Mouse (Mus musculus): ENCODE data around the gene Cnnm4. TPM values are rescaled to one million over a fixed set of nuclear protein-coding genes. Genes with fewer than 3 reads are reported as not detected.

Gene Cnnm4
- polyA plus RNA-seq, 1 experiment = 21.6 TPM

DNA sequence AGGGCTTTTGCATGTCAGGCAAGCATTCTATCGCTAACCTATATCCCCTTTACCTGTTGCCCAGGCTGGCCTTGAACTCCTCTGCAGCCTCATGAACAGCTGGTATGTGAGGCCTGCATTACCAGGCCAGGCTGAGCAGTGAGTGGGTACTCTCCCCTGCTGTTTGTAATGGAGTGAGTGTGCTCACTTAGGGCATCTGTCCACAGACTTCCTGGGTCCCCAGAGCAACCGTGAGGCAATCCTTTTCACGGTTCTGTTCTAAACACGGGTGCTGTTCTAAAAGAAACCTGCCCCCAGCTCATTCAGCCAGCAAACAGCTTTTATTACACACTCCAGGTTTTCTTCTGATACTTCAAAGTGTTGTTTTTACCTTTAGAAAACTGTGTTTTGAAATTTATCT, 67.3 kb downstream of the Cnnm4 start:
- no peaks in the 10 kb centered on the region for H3K79me2 ChIP-seq (ENCODE audit: control insufficient read depth, insufficient read depth)
- no peak overlapping the region for H3K4me2 ChIP-seq (ENCODE audit: low read depth)
- H3K27me3 ChIP-seq (ENCODE audit: control insufficient read depth, insufficient read depth, insufficient read length) = no peaks in the 10 kb centered on the region
- no peak overlapping the region for H3K4me3 ChIP-seq
- H3ac ChIP-seq (ENCODE audit: control insufficient read depth, insufficient read length) = no peak overlapping the region
- H3K36me3 ChIP-seq (ENCODE audit: control insufficient read depth, insufficient read depth) = no peaks in the 10 kb centered on the region
- no peak for TF ChIP-seq TCF3 (IDR thresholded peaks at IDR 0.05; ENCODE audit: insufficient read length, low read depth)
- TF ChIP-seq MYOD1 (IDR thresholded peaks at IDR 0.05; ENCODE audit: control insufficient read depth in 1 of 3, insufficient read length in 2 of 3, low read depth in 2 of 3) = no peak
- no peak for TF ChIP-seq USF1 (IDR thresholded peaks at IDR 0.05; ENCODE audit: low read depth)
- no peak for TF ChIP-seq TCF12 (IDR thresholded peaks at IDR 0.05; ENCODE audit: insufficient read depth, poor library complexity, severe bottlenecking)
- TF ChIP-seq SRF (IDR thresholded peaks at IDR 0.05; ENCODE audit: control insufficient read depth, insufficient read length, low read depth) = no peak
- TF ChIP-seq E2F4 (IDR thresholded peaks at IDR 0.05; ENCODE audit: insufficient read depth) = no peak
- TF ChIP-seq MAX (IDR thresholded peaks at IDR 0.05; ENCODE audit: low read depth) = no peak
- no peak for TF ChIP-seq CEBPB (IDR thresholded peaks at IDR 0.05; ENCODE audit: insufficient read depth, poor library complexity, severe bottlenecking)
- no peak for TF ChIP-seq POLR2A (IDR thresholded peaks at IDR 0.05; ENCODE audit: insufficient read length, low read depth)

DNA sequence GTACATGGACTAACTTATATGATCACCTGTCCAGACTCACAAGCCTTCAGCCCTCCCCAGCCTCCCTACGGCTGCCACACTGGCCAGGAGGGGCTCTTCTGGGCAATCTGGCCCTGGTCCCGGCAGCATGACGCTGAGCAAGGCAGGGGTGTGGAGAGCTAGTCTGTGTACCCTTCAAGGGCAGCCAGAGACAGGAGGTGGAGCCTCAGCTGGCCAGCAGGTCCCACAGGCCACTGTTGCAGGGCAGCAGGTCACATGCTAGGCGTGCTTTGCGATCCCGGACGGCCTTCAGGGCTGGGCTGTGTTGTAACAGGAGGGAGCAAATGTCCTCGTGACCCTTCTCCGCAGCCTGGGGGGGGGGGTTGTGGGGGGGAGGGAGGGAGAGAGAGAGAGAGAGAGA, 67.8 kb downstream of the Cnnm4 start, which contains the start of gene Gm42417:
Gene Gm42417, minus strand, starts transcription at position 244 of the 400 bp plus-strand sequence.
- no peaks in the 10 kb centered on the region for H3K27me3 ChIP-seq (ENCODE audit: control insufficient read depth, insufficient read depth, insufficient read length)
- no peak within 1 kb of the TSS for H3K4me3 ChIP-seq
- TF ChIP-seq MYOG (IDR thresholded peaks at IDR 0.05; ENCODE audit: control insufficient read depth in 1 of 3, insufficient read depth in 1 of 3, insufficient read length in 2 of 3, low read depth in 2 of 3) (peak in 2 of 3 experiments; percentile 30 to 66), MYOD1 (IDR thresholded peaks at IDR 0.05; ENCODE audit: control insufficient read depth in 1 of 3, insufficient read length in 2 of 3, low read depth in 2 of 3) (peak in 1 of 3 experiments; percentile 63), TCF3 (IDR thresholded peaks at IDR 0.05; ENCODE audit: insufficient read length, low read depth) (no peak)
- H3K79me2 ChIP-seq (ENCODE audit: control insufficient read depth, insufficient read depth) = no peaks in the 10 kb centered on the region
- no peak within 1 kb of the TSS for H3K4me2 ChIP-seq (ENCODE audit: low read depth)
- no peak within 1 kb of the TSS for H3ac ChIP-seq (ENCODE audit: control insufficient read depth, insufficient read length)
- H3K36me3 ChIP-seq (ENCODE audit: control insufficient read depth, insufficient read depth) = no peaks in the 10 kb centered on the region

DNA sequence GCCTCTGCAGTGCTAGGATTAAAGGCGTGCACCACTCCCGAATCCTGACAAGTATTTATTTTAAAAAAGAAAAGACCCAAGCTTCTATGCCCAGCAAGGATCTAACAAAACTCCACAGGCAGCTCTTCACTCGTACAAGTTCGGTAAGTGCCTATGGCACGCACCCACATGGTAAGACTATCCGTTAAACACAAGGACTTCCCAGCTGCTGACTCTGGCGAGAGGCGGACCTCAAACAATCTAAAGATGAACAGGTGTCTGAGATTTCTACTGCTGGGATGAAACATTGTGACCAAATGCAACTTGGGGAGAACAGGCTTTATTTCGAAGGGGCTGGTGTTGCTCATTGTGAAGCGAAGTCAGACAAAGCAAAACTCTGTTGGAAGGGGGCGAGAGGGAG, 68.7 kb downstream of the Cnnm4 start:
- peak in 1 of 3 experiments; percentile 63 for TF ChIP-seq MYOD1 (IDR thresholded peaks at IDR 0.05; ENCODE audit: control insufficient read depth in 1 of 3, insufficient read length in 2 of 3, low read depth in 2 of 3)
- no peak for TF ChIP-seq POLR2A (IDR thresholded peaks at IDR 0.05; ENCODE audit: insufficient read length, low read depth)
- peak in 1 of 3 experiments; percentile 53 for TF ChIP-seq MYOG (IDR thresholded peaks at IDR 0.05; ENCODE audit: control insufficient read depth in 1 of 3, insufficient read depth in 1 of 3, insufficient read length in 2 of 3, low read depth in 2 of 3)
- peak; percentile 17 for TF ChIP-seq TCF12 (IDR thresholded peaks at IDR 0.05; ENCODE audit: insufficient read depth, poor library complexity, severe bottlenecking)
- H3K4me3 ChIP-seq = no peak overlapping the region
- H3K36me3 ChIP-seq (ENCODE audit: control insufficient read depth, insufficient read depth) = no peaks in the 10 kb centered on the region
- H3K79me2 ChIP-seq (ENCODE audit: control insufficient read depth, insufficient read depth) = peaks cover under 1% of the 10 kb centered on the region
- no peaks in the 10 kb centered on the region for H3K27me3 ChIP-seq (ENCODE audit: control insufficient read depth, insufficient read depth, insufficient read length)
- H3ac ChIP-seq (ENCODE audit: control insufficient read depth, insufficient read length) = no peak overlapping the region
- H3K4me2 ChIP-seq (ENCODE audit: low read depth) = no peak overlapping the region

DNA sequence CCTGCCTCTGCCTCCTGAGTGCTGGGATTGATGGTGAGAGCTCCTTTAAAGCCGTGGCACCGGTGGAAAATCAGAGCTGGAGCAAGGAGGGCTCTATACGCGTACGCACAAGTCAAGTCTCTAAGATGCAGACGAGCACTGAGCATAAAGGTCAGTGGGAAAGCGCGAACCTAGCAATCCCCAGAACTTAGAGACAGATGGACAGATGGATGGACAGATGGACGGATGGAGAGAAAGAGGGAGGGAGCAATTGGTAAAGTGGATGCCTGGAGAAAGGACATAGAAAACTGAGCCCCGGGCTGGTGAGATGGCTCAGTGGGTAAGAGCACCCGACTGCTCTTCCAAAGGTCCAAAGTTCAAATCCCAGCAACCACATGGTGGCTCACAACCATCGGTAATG, 69.4 kb downstream of the Cnnm4 start:
- no peak overlapping the region for H3K4me3 ChIP-seq
- H3ac ChIP-seq (ENCODE audit: control insufficient read depth, insufficient read length) = no peak overlapping the region
- no peaks in the 10 kb centered on the region for H3K36me3 ChIP-seq (ENCODE audit: control insufficient read depth, insufficient read depth)
- TF ChIP-seq TCF3 (IDR thresholded peaks at IDR 0.05; ENCODE audit: insufficient read length, low read depth) = no peak
- no peak for TF ChIP-seq POLR2A (IDR thresholded peaks at IDR 0.05; ENCODE audit: insufficient read length, low read depth)
- TF ChIP-seq E2F4 (IDR thresholded peaks at IDR 0.05; ENCODE audit: insufficient read depth) = no peak
- TF ChIP-seq CEBPB (IDR thresholded peaks at IDR 0.05; ENCODE audit: insufficient read depth, poor library complexity, severe bottlenecking) = no peak
- TF ChIP-seq MAX (IDR thresholded peaks at IDR 0.05; ENCODE audit: low read depth) = no peak
- no peak for TF ChIP-seq TCF12 (IDR thresholded peaks at IDR 0.05; ENCODE audit: insufficient read depth, poor library complexity, severe bottlenecking)
- no peak for TF ChIP-seq MYOG (IDR thresholded peaks at IDR 0.05; ENCODE audit: control insufficient read depth in 1 of 3, insufficient read depth in 1 of 3, insufficient read length in 2 of 3, low read depth in 2 of 3)
- no peak for TF ChIP-seq MYOD1 (IDR thresholded peaks at IDR 0.05; ENCODE audit: control insufficient read depth in 1 of 3, insufficient read length in 2 of 3, low read depth in 2 of 3)
- TF ChIP-seq USF1 (IDR thresholded peaks at IDR 0.05; ENCODE audit: low read depth) = no peak
- no peak for TF ChIP-seq REST (IDR thresholded peaks at IDR 0.05; ENCODE audit: insufficient read depth, insufficient read length)
- TF ChIP-seq POLR2AphosphoS2 (IDR thresholded peaks at IDR 0.05; ENCODE audit: insufficient read length, low read depth) = no peak
- no peak for TF ChIP-seq SRF (IDR thresholded peaks at IDR 0.05; ENCODE audit: control insufficient read depth, insufficient read length, low read depth)
- no peaks in the 10 kb centered on the region for H3K27me3 ChIP-seq (ENCODE audit: control insufficient read depth, insufficient read depth, insufficient read length)
- peaks cover 7% of the 10 kb centered on the region for H3K79me2 ChIP-seq (ENCODE audit: control insufficient read depth, insufficient read depth)
- H3K4me2 ChIP-seq (ENCODE audit: low read depth) = no peak overlapping the region

DNA sequence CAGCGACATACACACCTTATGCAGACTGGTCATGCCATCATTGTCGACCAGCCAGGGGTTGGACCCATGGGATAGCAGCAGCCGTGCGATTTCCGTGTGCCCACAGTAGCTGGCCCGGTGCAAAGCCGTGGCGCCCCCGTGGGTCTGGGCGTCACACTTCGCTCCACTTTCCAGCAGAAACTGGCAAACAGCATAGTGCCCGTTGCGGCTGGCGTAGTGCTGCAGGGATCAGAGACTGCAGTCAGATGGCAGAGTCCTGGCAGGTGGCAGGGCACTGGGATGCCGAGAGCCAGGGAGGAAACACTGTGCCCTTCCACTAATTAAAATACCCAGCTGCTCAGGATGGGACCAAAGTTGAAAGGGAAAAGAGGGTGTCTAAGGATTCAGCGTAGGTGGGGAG, 70.4 kb downstream of the Cnnm4 start:
- H3K36me3 ChIP-seq (ENCODE audit: control insufficient read depth, insufficient read depth) = no peaks in the 10 kb centered on the region

More for the DNA sequence above, 70.4 kb downstream of the Cnnm4 start:
- TF ChIP-seq POLR2AphosphoS2 (IDR thresholded peaks at IDR 0.05; ENCODE audit: insufficient read length, low read depth) = no peak
- TF ChIP-seq MYOD1 (IDR thresholded peaks at IDR 0.05; ENCODE audit: control insufficient read depth in 1 of 3, insufficient read length in 2 of 3, low read depth in 2 of 3) = peak in 1 of 3 experiments; percentile 53
- Histone ChIP-seq H3K4me2 (ENCODE audit: low read depth) (no peak overlapping the region), H3K4me3 (no peak overlapping the region), H3K27me3 (ENCODE audit: control insufficient read depth, insufficient read depth, insufficient read length) (no peaks in the 10 kb centered on the region), H3ac (ENCODE audit: control insufficient read depth, insufficient read length) (no peak overlapping the region), H3K79me2 (ENCODE audit: control insufficient read depth, insufficient read depth) (peaks cover 15% of the 10 kb centered on the region)

All from myocyte (in vitro differentiated cells).